Mouse (Mus musculus) kidney, adult 2 months (tissue): Measurements from ENCODE around the gene Hoxc13. TPM values are rescaled to one million over a fixed set of nuclear protein-coding genes. Genes with fewer than 3 reads are reported as not detected.

Experiments used
- DNase-seq: peaks from one replicate; pipeline ENCODE4 v3.0.0; 2021
- H3K27ac ChIP-seq: fragments of 200-500 bp; 2 replicates; pipeline ENCODE4 v1.5.1; 2012; ENCODE audit warnings: low read depth, low read length, control low read depth, inconsistent platforms; ENCODE audit not compliant: insufficient read depth
- H3K27me3 ChIP-seq: fragments of 200-500 bp; replicated peaks from 2 replicates; pipeline ENCODE4 v1.6.1; 2012; ENCODE audit warnings: mild to moderate bottlenecking, moderate library complexity, low read length, inconsistent platforms; ENCODE audit not compliant: control insufficient read depth, insufficient read depth
- H3K36me3 ChIP-seq: fragments of 200-500 bp; 2 replicates; pipeline ENCODE4 v1.6.1; 2012; ENCODE audit warnings: mild to moderate bottlenecking, moderate library complexity, low read length, inconsistent platforms; ENCODE audit not compliant: control insufficient read depth, insufficient read depth
- H3K4me1 ChIP-seq: fragments of 200-500 bp; 2 replicates; pipeline ENCODE4 v1.6.1; 2011; ENCODE audit warnings: low read length; ENCODE audit not compliant: control insufficient read depth, insufficient read depth
- H3K4me3 ChIP-seq: fragments of 200-500 bp; 2 replicates; pipeline ENCODE4 v1.5.1; 2011; ENCODE audit warnings: mild to moderate bottlenecking, low read depth, low read length, control low read depth; ENCODE audit not compliant: insufficient read depth
- CTCF ChIP-seq: fragments of 200-500 bp; conservative IDR thresholded peaks from 2 replicates; pipeline ENCODE4 v1.5.1; 2011; ENCODE audit warnings: low read depth, mild to moderate bottlenecking, control low read depth, low read length, moderate library complexity, mixed read lengths; ENCODE audit not compliant: insufficient read depth, insufficient read length
- POLR2A ChIP-seq: fragments of 200-500 bp; IDR thresholded peaks from one replicate; pipeline ENCODE4 v1.6.1; 2011; ENCODE audit warnings: low read depth, low read length, control low read depth
- WGBS: fragments of 180-500 bp; shearing (Covaris S2); methylation state at CpG from one replicate; pipeline ENCODE4 v1.1.7; 2018; 5-methylcytosine and 5-hydroxymethylcytosine counted together
- polyA plus RNA-seq: library from polyadenylated mRNA; depleted of rRNA; stranded (reverse); fragments of >200 nt; gene quantifications from 2 replicates; pipeline ENCODE4 v1.2.3, GENCODE M21; 2012; rRNA removed

The Hoxc13 gene
- polyA plus RNA-seq = not detected in 2 replicates

DNA sequence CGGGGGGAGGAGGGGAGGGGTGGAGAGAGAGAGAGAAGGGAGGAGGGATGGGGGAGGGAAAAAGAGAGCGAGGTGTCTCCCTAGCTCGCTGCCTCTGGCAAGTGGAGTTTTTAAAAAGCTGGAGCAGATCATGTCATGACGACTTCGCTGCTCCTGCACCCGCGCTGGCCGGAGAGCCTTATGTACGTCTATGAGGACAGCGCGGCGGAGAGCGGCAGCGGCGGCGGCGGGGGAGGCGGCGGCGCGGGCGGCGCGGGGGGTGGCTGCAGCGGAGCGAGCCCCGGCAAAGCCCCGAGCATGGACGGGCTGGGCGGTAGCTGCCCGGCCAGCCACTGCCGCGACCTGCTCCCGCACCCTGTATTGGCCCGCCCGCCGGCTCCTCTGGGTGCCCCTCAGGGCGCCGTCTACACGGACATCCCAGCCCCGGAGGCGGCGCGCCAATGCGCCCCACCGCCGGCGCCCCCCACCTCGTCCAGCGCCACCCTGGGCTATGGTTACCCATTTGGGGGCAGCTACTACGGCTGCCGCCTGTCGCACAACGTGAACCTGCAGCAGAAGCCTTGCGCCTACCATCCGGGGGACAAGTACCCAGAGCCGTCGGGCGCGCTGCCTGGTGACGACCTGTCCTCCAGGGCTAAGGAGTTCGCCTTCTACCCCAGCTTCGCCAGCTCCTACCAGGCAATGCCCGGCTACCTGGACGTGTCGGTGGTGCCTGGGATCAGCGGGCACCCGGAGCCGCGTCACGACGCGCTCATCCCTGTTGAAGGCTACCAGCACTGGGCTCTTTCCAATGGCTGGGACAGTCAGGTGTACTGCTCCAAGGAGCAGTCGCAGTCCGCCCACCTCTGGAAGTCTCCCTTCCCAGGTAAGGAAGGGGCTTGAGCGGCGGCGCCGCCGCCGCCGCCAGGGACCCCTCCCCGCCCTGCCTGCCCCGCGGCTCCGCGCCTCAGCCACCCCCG is at the start of gene Hoxc13:
Gene Hoxc13, plus strand, starts transcription at position 51 of the 959 bp plus-strand sequence.
- H3K4me3 ChIP-seq = no peak within 1 kb of the TSS
- no peak for DNase-seq
- whole genome bisulfite sequencing = 2% methylated on average over 79 of the region's 88 CpGs
- H3K4me1 ChIP-seq = no peaks in the 10 kb centered on the region
- H3K36me3 ChIP-seq = no peaks in the 10 kb centered on the region
- H3K27me3 ChIP-seq = peaks cover 25% of the 10 kb centered on the region
- TF ChIP-seq POLR2A (no peak), CTCF (no peak)
- H3K27ac ChIP-seq = no peak within 1 kb of the TSS

DNA sequence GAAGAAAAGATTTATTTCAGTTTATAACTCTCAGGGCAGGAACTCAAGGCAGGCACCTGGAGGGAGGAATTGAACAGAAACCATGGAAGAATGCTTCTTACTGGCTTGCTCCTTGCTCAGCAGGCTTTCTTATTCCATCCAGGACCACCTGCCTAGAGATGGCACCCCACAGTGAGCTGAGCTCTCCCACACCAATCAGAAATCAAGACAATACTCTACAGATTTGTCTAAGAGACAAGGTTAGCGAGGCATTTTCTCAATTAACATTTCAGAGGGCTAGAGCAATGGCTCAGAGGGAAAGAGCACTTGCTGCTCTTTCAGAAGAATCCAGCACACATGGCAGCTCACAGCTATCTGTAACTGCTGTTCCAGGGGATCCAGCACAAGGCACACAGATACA is 35.1 kb upstream of the Hoxc13 start:
- Histone ChIP-seq H3K4me1 (no peaks in the 10 kb centered on the region), H3K27ac (no peak overlapping the region), H3K4me3 (no peak overlapping the region), H3K27me3 (no peaks in the 10 kb centered on the region; the same call in 1 of the 2 replicates), H3K36me3 (no peaks in the 10 kb centered on the region)
- TF ChIP-seq CTCF (no peak), POLR2A (no peak)
- no peak for DNase-seq
- 47% methylated on average over 1 of the region's 1 CpGs for WGBS

DNA sequence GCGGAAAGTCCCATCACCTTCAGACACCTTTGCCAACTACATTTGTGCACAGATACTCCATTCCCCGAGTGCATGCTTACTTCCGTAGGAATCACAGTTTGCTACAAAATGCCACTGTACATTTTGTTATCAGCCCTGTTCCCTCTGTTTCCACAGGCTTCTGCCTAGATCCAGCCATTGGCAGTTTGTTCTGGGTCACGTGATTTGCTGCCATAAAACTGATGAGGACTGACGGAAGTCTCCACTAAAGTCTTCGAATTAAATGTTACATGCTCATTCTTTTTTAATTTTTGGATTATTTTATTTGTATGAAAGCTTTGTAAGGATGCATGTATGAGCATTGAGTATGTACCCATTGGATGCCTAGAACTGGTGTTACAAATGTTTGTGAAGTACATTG is 25.8 kb upstream of the Hoxc13 start:
- 57% methylated on average over 6 of the region's 6 CpGs for WGBS
- Histone ChIP-seq H3K27me3 (no peaks in the 10 kb centered on the region; the same call in 1 of the 2 replicates), H3K4me3 (no peak overlapping the region), H3K4me1 (no peaks in the 10 kb centered on the region), H3K27ac (no peak overlapping the region), H3K36me3 (no peaks in the 10 kb centered on the region)
- DNase-seq = no peak
- no peak for TF ChIP-seq POLR2A
- no peak for TF ChIP-seq CTCF

GRCm38 (mm10) chr15:102904946-102905345 is 16.0 kb upstream of the Hoxc13 start:
- DNase-seq = no peak
- Histone ChIP-seq H3K27ac (no peak overlapping the region), H3K27me3 (peaks cover 7% of the 10 kb centered on the region), H3K4me1 (no peaks in the 10 kb centered on the region), H3K36me3 (no peaks in the 10 kb centered on the region), H3K4me3 (no peak overlapping the region)
- WGBS = 24% methylated on average over 1 of the region's 1 CpGs
- no peak for TF ChIP-seq CTCF
- TF ChIP-seq POLR2A = no peak

DNA sequence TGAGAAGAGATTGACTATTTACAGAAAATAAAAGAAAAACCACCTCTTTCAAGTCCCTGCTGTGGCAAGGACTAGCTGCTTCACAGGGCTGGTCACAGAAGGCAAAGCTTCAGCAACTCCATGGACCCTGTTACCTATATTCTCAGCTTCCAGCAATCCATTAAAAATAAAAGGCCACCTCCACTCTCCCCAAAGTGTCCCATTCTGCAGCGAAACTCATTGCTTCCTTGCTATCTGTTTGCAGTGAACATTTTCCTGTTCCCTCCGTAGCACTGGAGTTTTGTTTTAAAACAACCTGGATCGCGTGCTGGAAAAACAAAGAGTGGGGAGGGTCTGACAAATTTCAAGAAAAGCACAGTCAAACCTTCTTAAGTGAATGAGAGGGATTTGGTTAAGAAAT is 11.4 kb upstream of the Hoxc13 start:
- no peaks in the 10 kb centered on the region for H3K4me1 ChIP-seq
- TF ChIP-seq CTCF (no peak), POLR2A (no peak)
- H3K27me3 ChIP-seq = peaks cover 10% of the 10 kb centered on the region
- DNase-seq = no peak
- WGBS = 11% methylated on average over 4 of the region's 4 CpGs
- H3K4me3 ChIP-seq = no peak overlapping the region
- H3K36me3 ChIP-seq = no peaks in the 10 kb centered on the region
- no peak overlapping the region for H3K27ac ChIP-seq

GRCm38 (mm10) chr15:102910038-102910437 is 10.9 kb upstream of the Hoxc13 start:
- WGBS = 2% methylated on average over 18 of the region's 18 CpGs
- Histone ChIP-seq H3K4me1 (no peaks in the 10 kb centered on the region), H3K27ac (no peak overlapping the region), H3K27me3 (peaks cover 10% of the 10 kb centered on the region), H3K36me3 (no peaks in the 10 kb centered on the region), H3K4me3 (no peak overlapping the region)
- no peak for TF ChIP-seq CTCF
- no peak for TF ChIP-seq POLR2A
- no peak for DNase-seq

DNA sequence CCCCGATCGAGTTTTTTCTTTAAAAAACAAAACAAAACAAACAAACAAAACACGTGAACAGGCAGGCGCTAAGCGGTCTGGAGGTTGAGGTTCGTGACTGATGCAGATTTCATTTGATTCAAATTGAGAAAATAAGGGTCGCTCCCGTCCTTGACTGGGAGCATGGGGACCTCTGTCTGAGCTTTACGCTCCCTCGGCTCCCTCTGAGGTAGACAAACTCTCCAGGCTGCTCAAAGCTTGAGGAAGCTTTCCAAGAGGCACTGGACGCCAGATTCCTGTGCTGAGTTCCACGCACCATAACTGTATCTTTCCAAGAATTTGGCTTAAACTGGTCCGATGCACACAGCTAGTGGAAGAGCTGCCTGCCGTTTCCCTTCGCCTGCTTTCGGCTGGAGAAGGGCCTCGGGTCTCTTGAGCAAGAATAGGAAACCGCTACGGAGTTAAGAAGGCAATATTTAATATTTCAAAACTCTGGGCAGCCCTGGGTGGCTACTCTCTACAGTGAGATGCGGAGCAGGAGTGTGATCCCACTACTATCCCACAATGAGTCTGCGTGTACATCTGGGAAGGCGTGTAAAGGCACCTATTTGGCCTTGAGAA is 10.3 kb upstream of the Hoxc13 start:
- TF ChIP-seq POLR2A = no peak
- TF ChIP-seq CTCF = no peak
- Histone ChIP-seq H3K4me1 (no peaks in the 10 kb centered on the region), H3K36me3 (no peaks in the 10 kb centered on the region), H3K4me3 (no peak overlapping the region), H3K27me3 (peaks cover 10% of the 10 kb centered on the region), H3K27ac (no peak overlapping the region)
- 3% methylated on average over 22 of the region's 22 CpGs for WGBS
- DNase-seq = no peak
